Mouse (Mus musculus) right cerebral cortex, postnatal 10 days (tissue): ENCODE results near the gene Adra1b.

Experiments
- DNase-seq, 2 experiments: peaks; one replicate each; pipeline ENCODE4 v3.0.0; 2021; ENCODE audit warnings: low spot score in 2 of 2

Adra1b gene

GRCm38 (mm10) chr11:43728737-43729301, 172.2 kb downstream of the Adra1b start:
- no peak for DNase-seq

- DNase-seq = no peak
These were observed 173.2 kb downstream of the Adra1b start for GRCm38 (mm10) chr11:43727796-43728195.
